Mouse (Mus musculus): Measurements from ENCODE around the gene Hoxa5. TPM values are rescaled to one million over a fixed set of nuclear protein-coding genes. Genes with fewer than 3 reads are reported as not detected.

Gene Hoxa5
- polyA plus RNA-seq, 1 experiment from 2014 or later = not detected

DNA sequence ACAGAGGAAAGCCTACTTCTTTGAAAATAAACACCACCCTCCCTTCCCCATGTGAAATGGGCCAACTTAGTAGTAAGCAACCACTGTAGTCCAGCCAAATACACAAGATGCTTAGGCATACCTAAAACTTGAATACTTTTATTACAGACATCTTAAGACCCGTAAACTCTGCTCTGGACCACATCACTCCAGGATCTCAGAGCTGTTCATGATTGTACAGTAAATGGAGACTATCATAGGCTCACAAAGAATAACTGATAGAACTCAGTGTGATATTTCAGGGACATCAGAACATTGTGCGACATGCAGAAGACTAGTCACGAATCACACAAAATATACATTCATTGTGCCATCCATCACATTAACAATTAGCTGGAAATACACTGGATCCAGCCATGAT is 48.9 kb downstream of the Hoxa5 start:
- Histone ChIP-seq H3K36me3 (ENCODE audit: control insufficient read depth, insufficient read depth, low read length) (no peaks in the 10 kb centered on the region), H3K4me2 (ENCODE audit: low read length) (no peak overlapping the region), H3K4me1 (ENCODE audit: control insufficient read depth, insufficient read depth, low read length) (peaks cover 8% of the 10 kb centered on the region; the same call in 1 of the 2 replicates), H3K9ac (ENCODE audit: low read length) (no peak overlapping the region), H3K27me3 (replicated peaks; ENCODE audit: control insufficient read depth, insufficient read depth, low read length) (peaks cover 97% of the 10 kb centered on the region), H3K9me3 (replicated peaks; ENCODE audit: control insufficient read depth, low read length) (no peaks in the 10 kb centered on the region), H3K27ac (ENCODE audit: low read depth, low read length) (no peak overlapping the region), H3K4me3 (ENCODE audit: low read depth, low read length) (no peak overlapping the region)
- ATAC-seq (no peak), DNase-seq (ENCODE audit: low spot score) (no peak)
- WGBS = 34% methylated on average over 3 of the region's 3 CpGs

DNA sequence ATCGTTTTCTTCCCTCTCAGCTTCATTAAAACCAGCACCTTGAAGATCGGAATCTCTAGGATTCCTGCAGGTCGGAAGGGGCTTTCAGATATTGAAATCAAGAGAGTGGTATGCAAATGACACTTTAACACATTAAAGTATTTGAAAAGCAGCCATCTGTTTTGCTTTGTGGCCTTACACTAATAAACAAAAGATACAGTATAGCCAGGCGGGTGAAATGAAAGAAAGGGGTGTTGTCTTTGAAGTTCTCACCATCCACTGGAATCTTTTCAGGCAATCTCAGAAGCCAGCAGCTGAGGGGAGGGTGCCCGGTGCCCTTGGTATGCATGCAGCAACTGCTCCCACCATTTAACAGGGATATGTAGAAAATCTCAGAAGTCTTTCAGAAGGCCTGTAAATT is 50.3 kb downstream of the Hoxa5 start:
- Histone ChIP-seq H3K9ac (ENCODE audit: low read length) (no peak overlapping the region), H3K4me1 (ENCODE audit: control insufficient read depth, insufficient read depth, low read length) (peaks cover 8% of the 10 kb centered on the region; the same call in 1 of the 2 replicates), H3K36me3 (ENCODE audit: control insufficient read depth, insufficient read depth, low read length) (no peaks in the 10 kb centered on the region), H3K9me3 (replicated peaks; ENCODE audit: control insufficient read depth, low read length) (no peaks in the 10 kb centered on the region), H3K4me3 (ENCODE audit: low read depth, low read length) (no peak overlapping the region), H3K27me3 (replicated peaks; ENCODE audit: control insufficient read depth, insufficient read depth, low read length) (peaks cover 97% of the 10 kb centered on the region), H3K4me2 (ENCODE audit: low read length) (no peak overlapping the region), H3K27ac (ENCODE audit: low read depth, low read length) (no peak overlapping the region)
- under 1% methylated on average over 5 of the region's 5 CpGs for whole genome bisulfite sequencing
- ATAC-seq (no peak), DNase-seq (ENCODE audit: low spot score) (no peak)

DNA sequence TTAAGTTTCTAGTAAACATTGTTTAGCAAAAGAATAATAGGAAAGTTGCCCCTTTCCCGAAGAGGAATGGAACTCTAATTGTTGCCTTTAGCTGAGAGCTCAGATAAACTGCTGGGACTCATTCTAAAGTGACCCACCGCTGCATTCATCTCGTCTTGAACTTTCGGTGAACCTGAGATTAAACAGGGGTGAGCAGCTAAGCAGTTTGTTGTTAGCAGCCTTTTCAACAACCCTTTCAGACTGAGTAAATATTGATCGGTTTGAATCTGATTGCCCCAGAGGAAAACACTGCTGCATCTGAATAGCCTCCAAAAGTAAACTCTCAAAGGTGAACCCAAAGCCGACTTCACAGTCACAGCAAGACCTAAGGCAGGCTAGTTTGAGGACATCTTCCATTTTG is 51.1 kb downstream of the Hoxa5 start:
- Histone ChIP-seq H3K4me2 (ENCODE audit: low read length) (no peak overlapping the region), H3K4me3 (ENCODE audit: low read depth, low read length) (no peak overlapping the region), H3K36me3 (ENCODE audit: control insufficient read depth, insufficient read depth, low read length) (no peaks in the 10 kb centered on the region), H3K27me3 (replicated peaks; ENCODE audit: control insufficient read depth, insufficient read depth, low read length) (peaks cover 95% of the 10 kb centered on the region), H3K4me1 (ENCODE audit: control insufficient read depth, insufficient read depth, low read length) (peaks cover 4% of the 10 kb centered on the region; the same call in 1 of the 2 replicates), H3K9me3 (replicated peaks; ENCODE audit: control insufficient read depth, low read length) (no peaks in the 10 kb centered on the region), H3K9ac (ENCODE audit: low read length) (no peak overlapping the region), H3K27ac (ENCODE audit: low read depth, low read length) (no peak overlapping the region)
- DNase-seq (ENCODE audit: low spot score) (no peak), ATAC-seq (no peak)
- under 1% methylated on average over 6 of the region's 6 CpGs for WGBS

DNA sequence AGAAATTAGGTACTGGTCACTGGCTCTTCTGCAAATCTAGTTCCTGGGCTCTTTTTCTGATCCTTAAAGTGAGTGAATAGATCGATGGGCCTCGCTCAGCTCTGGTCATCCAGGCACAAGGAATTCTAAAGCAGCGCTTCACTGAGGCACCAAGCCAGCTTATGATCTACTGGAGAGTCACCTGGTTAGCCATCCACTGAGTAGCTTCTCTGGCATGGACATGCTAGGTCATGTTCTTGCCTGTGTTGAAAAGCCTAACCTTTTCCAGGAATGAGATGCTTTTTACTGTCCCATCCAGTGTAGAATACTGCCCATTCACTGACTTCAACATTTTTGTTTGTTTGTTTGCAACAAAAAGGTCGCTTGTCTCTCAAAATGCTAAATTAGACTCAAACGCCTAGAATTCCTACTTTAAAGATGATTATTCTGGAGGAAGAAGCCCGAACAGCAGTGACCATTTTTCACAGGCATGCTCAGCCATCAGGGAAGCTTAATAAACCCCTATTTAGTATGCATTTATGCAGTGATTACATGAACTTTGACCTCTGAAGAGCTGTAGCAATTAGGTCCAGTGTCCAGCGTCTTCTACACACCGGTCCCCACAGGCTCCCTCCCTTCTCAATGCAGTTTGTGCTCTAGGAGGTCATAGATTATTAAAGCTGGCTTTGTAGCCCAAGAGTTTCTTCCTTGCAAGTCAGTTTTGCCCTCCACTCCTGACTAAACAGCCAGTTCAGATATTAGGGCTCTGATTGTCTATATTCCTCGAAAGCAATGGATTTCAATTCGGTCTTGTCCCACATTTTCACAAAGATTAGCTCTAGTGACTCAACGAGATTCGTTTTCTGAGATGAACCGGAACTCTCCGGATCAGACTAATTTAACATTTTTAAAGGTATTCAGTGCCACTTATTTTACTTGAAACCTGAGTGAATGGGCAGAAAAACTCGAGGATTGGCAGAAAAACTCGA is 51.9 kb downstream of the Hoxa5 start:
- Histone ChIP-seq H3K4me2 (ENCODE audit: low read length) (no peak overlapping the region), H3K9me3 (replicated peaks; ENCODE audit: control insufficient read depth, low read length) (no peaks in the 10 kb centered on the region), H3K27me3 (replicated peaks; ENCODE audit: control insufficient read depth, insufficient read depth, low read length) (peaks cover 95% of the 10 kb centered on the region), H3K36me3 (ENCODE audit: control insufficient read depth, insufficient read depth, low read length) (no peaks in the 10 kb centered on the region), H3K4me3 (ENCODE audit: low read depth, low read length) (no peak overlapping the region), H3K27ac (ENCODE audit: low read depth, low read length) (no peak overlapping the region), H3K4me1 (ENCODE audit: control insufficient read depth, insufficient read depth, low read length) (no peaks in the 10 kb centered on the region), H3K9ac (ENCODE audit: low read length) (no peak overlapping the region)
- DNase-seq (ENCODE audit: low spot score) (no peak), ATAC-seq (no peak)
- WGBS = 2% methylated on average over 16 of the region's 16 CpGs

MicroRNA genes within 50 kb of the gene (microRNA counts, 519-probe panel; counts per million panel counts)
- microRNA mmu-miR-196b = not detected

Small RNA genes lying within 50 kb of the gene (microRNA-seq; reads per million reads assigned to microRNA genes)
- 32.3 reads per million, percentile 43 among the genes with 10 or more reads in this experiment for gene Mir196b

Other genes starting within 250 kb of the Hoxa5 start
- gene Skap2, start 192.0 kb downstream of the Hoxa5 start, polyA plus RNA-seq (2014; fragmentation: Nextera tagmentation; extraction: Ambion mirVana) = 5.7 and 7.3 TPM in 2 replicates
- not detected in 2 replicates for gene Hoxa1, start 46.3 kb downstream of the Hoxa5 start, polyA plus RNA-seq (2014; fragmentation: Nextera tagmentation; extraction: Ambion mirVana)
- not detected in 2 replicates for gene Hoxa2, start 39.8 kb downstream of the Hoxa5 start, polyA plus RNA-seq (2014; fragmentation: Nextera tagmentation; extraction: Ambion mirVana)
- gene 5730596B20Rik, start 27.1 kb downstream of the Hoxa5 start, polyA plus RNA-seq (2014; fragmentation: Nextera tagmentation; extraction: Ambion mirVana) = not detected in 2 replicates
- not detected in 2 replicates for gene Hoxa4, start 12.8 kb downstream of the Hoxa5 start, polyA plus RNA-seq (2014; fragmentation: Nextera tagmentation; extraction: Ambion mirVana)
- gene Hoxa6, start 4.1 kb upstream of the Hoxa5 start, polyA plus RNA-seq (2014; fragmentation: Nextera tagmentation; extraction: Ambion mirVana) = not detected in 2 replicates
- not detected in 2 replicates for gene Hoxa3, start 8.7 kb upstream of the Hoxa5 start, polyA plus RNA-seq (2014; fragmentation: Nextera tagmentation; extraction: Ambion mirVana)
- gene Gm28308, start 8.8 kb upstream of the Hoxa5 start, polyA plus RNA-seq (2014; fragmentation: Nextera tagmentation; extraction: Ambion mirVana) = not detected in 2 replicates
- not detected in 2 replicates for gene Hoxa7, start 17.3 kb upstream of the Hoxa5 start, polyA plus RNA-seq (2014; fragmentation: Nextera tagmentation; extraction: Ambion mirVana)
- gene Hoxa9, start 26.5 kb upstream of the Hoxa5 start, polyA plus RNA-seq (2014; fragmentation: Nextera tagmentation; extraction: Ambion mirVana) = not detected in 2 replicates
- gene Hoxa10, start 36.3 kb upstream of the Hoxa5 start, polyA plus RNA-seq (2014; fragmentation: Nextera tagmentation; extraction: Ambion mirVana) = not detected in 2 replicates
- gene Hoxa11, start 41.2 kb upstream of the Hoxa5 start, polyA plus RNA-seq (2014; fragmentation: Nextera tagmentation; extraction: Ambion mirVana) = not detected in 2 replicates
- gene Hoxa13, start 56.3 kb upstream of the Hoxa5 start, polyA plus RNA-seq (2014; fragmentation: Nextera tagmentation; extraction: Ambion mirVana) = not detected in 2 replicates
- not detected in 2 replicates for gene Evx1, start 108.9 kb upstream of the Hoxa5 start, polyA plus RNA-seq (2014; fragmentation: Nextera tagmentation; extraction: Ambion mirVana)

All from forebrain, embryonic 14.5 days (tissue).